Mouse (Mus musculus): ENCODE data around the gene Rtp3. TPM values are rescaled to one million over a fixed set of nuclear protein-coding genes. Genes with fewer than 3 reads are reported as not detected.

The Rtp3 gene
- polyA plus RNA-seq, 1 experiment from 2014 or later = not detected

DNA sequence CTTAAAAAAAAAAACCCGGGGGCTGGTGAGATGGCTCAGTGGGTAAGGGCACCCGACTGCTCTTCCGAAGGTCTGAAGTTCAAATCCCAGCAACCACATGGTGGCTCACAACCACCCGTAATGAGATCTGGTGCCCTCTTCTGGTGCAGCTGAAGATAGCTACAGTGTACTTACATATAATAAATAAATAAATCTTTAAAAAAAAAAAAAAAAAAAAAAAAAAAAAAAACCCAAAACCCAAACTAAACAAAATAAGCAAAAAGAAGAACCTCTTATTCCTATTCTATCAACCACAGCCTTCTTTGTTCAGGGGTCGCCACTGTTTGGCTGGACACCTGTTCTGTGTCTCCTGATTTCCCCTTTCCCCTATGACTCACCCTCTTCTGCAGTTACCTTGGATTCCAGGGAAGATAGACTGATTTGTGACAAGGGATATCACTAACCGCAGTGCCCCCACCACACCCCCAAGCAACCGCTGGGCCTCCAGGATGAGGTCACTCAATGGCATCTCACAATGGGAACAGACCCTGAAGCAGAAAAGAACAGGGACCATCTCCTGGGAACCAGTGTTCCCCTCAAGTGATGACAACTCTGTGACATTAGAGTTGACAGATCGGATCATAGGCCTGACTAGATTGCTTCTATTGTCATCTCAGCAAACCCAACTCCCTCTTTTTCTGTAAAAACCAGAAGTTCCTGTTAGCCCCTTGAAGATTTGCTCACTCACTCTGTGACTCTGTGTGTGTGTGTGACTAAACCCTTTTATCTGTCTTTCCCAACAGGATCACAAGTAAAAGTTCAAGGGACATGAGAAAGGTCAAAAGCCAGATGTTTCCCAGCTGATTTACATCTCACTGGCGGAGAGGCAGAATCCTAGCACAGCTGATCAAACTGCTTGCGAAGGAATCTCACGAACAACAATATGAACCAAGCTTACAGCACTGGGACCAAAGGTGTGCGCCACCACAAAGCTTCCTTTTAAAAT, 52.6 kb downstream of the Rtp3 start:
- Histone ChIP-seq H3K36me3 (ENCODE audit: control insufficient read depth, insufficient read depth) (no peaks in the 10 kb centered on the region), H3K9ac (replicated peaks; ENCODE audit: low read depth, low read length) (no peak overlapping the region), H3K4me1 (replicated peaks; ENCODE audit: control insufficient read depth, insufficient read depth, low read length) (0 out of 2 replicates have a peak, but pooled peaks cover 4% of the 10 kb centered on the region), H3K9me3 (ENCODE audit: control insufficient read depth, low read length) (no peaks in the 10 kb centered on the region), H3K4me3 (replicated peaks; ENCODE audit: low read length) (no peak overlapping the region), H3K27me3 (replicated peaks; ENCODE audit: control insufficient read depth, insufficient read depth, low read length) (no peaks in the 10 kb centered on the region), H3K4me2 (ENCODE audit: low read length) (no peak overlapping the region), H3K27ac (ENCODE audit: low read length) (no peak overlapping the region)
- WGBS = 81% methylated on average over 12 of the region's 12 CpGs
- ATAC-seq = no peak

DNA sequence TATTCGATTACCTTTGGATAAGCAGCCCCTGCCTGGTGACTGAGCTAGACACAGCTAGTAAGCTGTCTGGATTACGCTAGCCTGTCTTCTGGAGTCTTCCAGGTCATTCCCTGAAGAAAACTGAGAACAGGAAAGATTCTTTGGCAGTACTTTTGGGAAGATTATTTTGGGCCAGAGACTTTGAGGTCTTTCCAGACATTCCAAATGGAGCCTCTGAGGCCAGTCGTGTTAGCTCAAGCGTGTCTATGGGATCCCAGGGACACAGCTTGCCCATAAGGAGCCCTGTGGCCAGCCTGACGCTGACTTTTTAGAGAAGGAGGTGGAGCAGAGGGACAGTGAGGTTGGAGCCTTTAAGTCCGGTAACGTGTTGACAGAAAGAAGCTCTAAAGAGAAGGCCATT, 54.4 kb downstream of the Rtp3 start:
- Histone ChIP-seq H3K9ac (replicated peaks; ENCODE audit: low read depth, low read length) (no peak overlapping the region), H3K27me3 (replicated peaks; ENCODE audit: control insufficient read depth, insufficient read depth, low read length) (no peaks in the 10 kb centered on the region), H3K27ac (ENCODE audit: low read length) (no peak overlapping the region), H3K4me3 (replicated peaks; ENCODE audit: low read length) (no peak overlapping the region), H3K4me1 (replicated peaks; ENCODE audit: control insufficient read depth, insufficient read depth, low read length) (0 out of 2 replicates have a peak, but pooled peaks cover 6% of the 10 kb centered on the region), H3K9me3 (ENCODE audit: control insufficient read depth, low read length) (no peaks in the 10 kb centered on the region), H3K36me3 (ENCODE audit: control insufficient read depth, insufficient read depth) (no peaks in the 10 kb centered on the region), H3K4me2 (ENCODE audit: low read length) (no peak overlapping the region)
- ATAC-seq = no peak
- 86% methylated on average over 7 of the region's 7 CpGs for WGBS

Other genes with a start within 250 kb of the Rtp3 start
- gene Myl3, start 248.7 kb downstream of the Rtp3 start, polyA plus RNA-seq (2015; fragmentation: Nextera tagmentation; extraction: Ambion mirVana) = 0.39 TPM in 1 of 2 replicates, not detected in the other
- 6.4 and 8.4 TPM in 2 replicates for gene Pth1r, start 243.4 kb downstream of the Rtp3 start, polyA plus RNA-seq (2015; fragmentation: Nextera tagmentation; extraction: Ambion mirVana)
- not detected in 2 replicates for gene Prss42, start 192.4 kb downstream of the Rtp3 start, polyA plus RNA-seq (2015; fragmentation: Nextera tagmentation; extraction: Ambion mirVana)
- not detected in 2 replicates for gene Prss44, start 176.6 kb downstream of the Rtp3 start, polyA plus RNA-seq (2015; fragmentation: Nextera tagmentation; extraction: Ambion mirVana)
- gene Prss43, start 163.9 kb downstream of the Rtp3 start, polyA plus RNA-seq (2015; fragmentation: Nextera tagmentation; extraction: Ambion mirVana) = not detected in 2 replicates
- gene Prss45, start 156.0 kb downstream of the Rtp3 start, polyA plus RNA-seq (2015; fragmentation: Nextera tagmentation; extraction: Ambion mirVana) = not detected in 2 replicates
- not detected in 2 replicates for gene Prss46, start 146.1 kb downstream of the Rtp3 start, polyA plus RNA-seq (2015; fragmentation: Nextera tagmentation; extraction: Ambion mirVana)
- gene Prss50, start 132.6 kb downstream of the Rtp3 start, polyA plus RNA-seq (2015; fragmentation: Nextera tagmentation; extraction: Ambion mirVana) = 0.14 TPM in 1 of 2 replicates, not detected in the other
- gene Als2cl, start 110.7 kb downstream of the Rtp3 start, polyA plus RNA-seq (2015; fragmentation: Nextera tagmentation; extraction: Ambion mirVana) = 0.65 and 1.1 TPM in 2 replicates
- gene Tmie, start 110.5 kb downstream of the Rtp3 start, polyA plus RNA-seq (2015; fragmentation: Nextera tagmentation; extraction: Ambion mirVana) = 0.86 and 1.8 TPM in 2 replicates
- gene Fam240a, start 73.7 kb downstream of the Rtp3 start, polyA plus RNA-seq (2015; fragmentation: Nextera tagmentation; extraction: Ambion mirVana) = not detected in 2 replicates
- not detected in 2 replicates for gene Tdgf1, start 44.4 kb downstream of the Rtp3 start, polyA plus RNA-seq (2015; fragmentation: Nextera tagmentation; extraction: Ambion mirVana)
- gene Lrrc2, start 39.0 kb downstream of the Rtp3 start, polyA plus RNA-seq (2015; fragmentation: Nextera tagmentation; extraction: Ambion mirVana) = 0.29 and 0.57 TPM in 2 replicates
- 0.70 and 1.4 TPM in 2 replicates for gene Ltf, start 28.7 kb upstream of the Rtp3 start, polyA plus RNA-seq (2015; fragmentation: Nextera tagmentation; extraction: Ambion mirVana)
- gene Ccrl2, start 66.9 kb upstream of the Rtp3 start, polyA plus RNA-seq (2015; fragmentation: Nextera tagmentation; extraction: Ambion mirVana) = 1.1 and 1.5 TPM in 2 replicates
- 41.1 and 43.2 TPM in 2 replicates for gene Lrrfip2, start 127.0 kb upstream of the Rtp3 start, polyA plus RNA-seq (2015; fragmentation: Nextera tagmentation; extraction: Ambion mirVana)